Mouse (Mus musculus): ENCODE results near the gene Tor4a. TPM values are rescaled to one million over a fixed set of nuclear protein-coding genes. Genes with fewer than 3 reads are reported as not detected.

Gene Tor4a
- total and polyA plus RNA-seq, 3 experiments = 12.6 to 20.4 (median 15.3) TPM

- in situ Hi-C loops (cut with MboI; ENCODE audit: low pct_ligation_motif_present, low pct_unique_long_range_greater_than_20kb, low sequenced_read_pairs) (no loop called here), dilution Hi-C loops (cut with MboI; ENCODE audit: extremely low pct_ligation_motif_present, extremely low pct_unique_long_range_greater_than_20kb, low sequenced_read_pairs) (no loop called here)
- Histone ChIP-seq H3K9ac (ENCODE audit: insufficient read depth, low read depth) (no peak overlapping the region), H3K4me2 (ENCODE audit: insufficient read depth, low read depth, poor library complexity, severe bottlenecking) (no peak overlapping the region), H3K4me1 (ENCODE audit: control insufficient read depth in 1 of 2, insufficient read depth in 2 of 2) (peaks cover 4 to 27% of the 10 kb centered on the region in 2 experiments; a peak in 3 of 4 replicates), H3K27ac (ENCODE audit: insufficient read depth, low read depth) (no peak overlapping the region), H3K79me2 (replicated peaks; ENCODE audit: control insufficient read depth, extremely low read depth, insufficient read depth, poor library complexity, severe bottlenecking) (no peaks in the 10 kb centered on the region), H3K36me3 (replicated peaks in 1 of 2; ENCODE audit: control insufficient read depth in 1 of 2, insufficient read depth in 1 of 2, low read length in 1 of 2) (no peaks in the 10 kb centered on the region), H3K27me3 (replicated peaks) (peaks cover 55% of the 10 kb centered on the region), H3K4me3 (replicated peaks in 1 of 3; ENCODE audit: low read depth in 2 of 3, low read length in 2 of 3, poor library complexity in 1 of 3) (no peak overlapping the region), H3K9me3 (replicated peaks; ENCODE audit: low read length) (no peaks in the 10 kb centered on the region)
- no peak for TF ChIP-seq TBP (conservative IDR thresholded peaks at IDR 0.05; ENCODE audit: low read depth, low read length)
- TF ChIP-seq TCF12 (IDR thresholded peaks at IDR 0.05; ENCODE audit: low read depth, low read length) = no peak
- no peak for TF ChIP-seq ZC3H11A (IDR thresholded peaks at IDR 0.05; ENCODE audit: low read depth, low read length)
- TF ChIP-seq CHD1 (IDR thresholded peaks at IDR 0.05; ENCODE audit: low read depth, low read length) = no peak
- TF ChIP-seq NRF1 (IDR thresholded peaks at IDR 0.05; ENCODE audit: low read depth, low read length) = no peak
- TF ChIP-seq POLR2AphosphoS2 (IDR thresholded peaks at IDR 0.05; ENCODE audit: low read depth, low read length) = no peak
- TF ChIP-seq BHLHE40 (IDR thresholded peaks at IDR 0.05; ENCODE audit: low read depth, low read length) = no peak
- TF ChIP-seq SMC3 (IDR thresholded peaks at IDR 0.05; ENCODE audit: low read depth, low read length) = no peak
- TF ChIP-seq USF2 (conservative IDR thresholded peaks at IDR 0.05; ENCODE audit: low read depth, low read length) = no peak
- TF ChIP-seq HCFC1 (IDR thresholded peaks at IDR 0.05; ENCODE audit: low read depth, low read length) = no peak
- TF ChIP-seq SIN3A (IDR thresholded peaks at IDR 0.05; ENCODE audit: low read length) = no peak
- no peak for TF ChIP-seq GABPA (IDR thresholded peaks at IDR 0.05; ENCODE audit: insufficient replicate concordance, low read depth, low read length)
- no peak for TF ChIP-seq RAD21 (IDR thresholded peaks at IDR 0.05; ENCODE audit: low read depth, low read length)
- TF ChIP-seq POLR2A (IDR thresholded peaks at IDR 0.05; ENCODE audit: low read depth, low read length) = no peak
- no peak for TF ChIP-seq CHD2 (IDR thresholded peaks at IDR 0.05; ENCODE audit: low read length)
- TF ChIP-seq RCOR1 (conservative IDR thresholded peaks at IDR 0.05; ENCODE audit: low read depth, low read length) = no peak
- no peak for TF ChIP-seq UBTF (IDR thresholded peaks at IDR 0.05; ENCODE audit: low read depth, low read length)
- no peak for TF ChIP-seq IRF4 (IDR thresholded peaks at IDR 0.05; ENCODE audit: low read depth, low read length)
- no peak for TF ChIP-seq MAX (IDR thresholded peaks at IDR 0.05; ENCODE audit: low read length)
- no peak for DNase-seq (ENCODE audit: extremely low read depth)
Measured at GRCm38 (mm10) chr2:25229582-25229981, 32.9 kb upstream of the Tor4a start.

- DNase-seq (ENCODE audit: extremely low read depth) = no peak
- Histone ChIP-seq H3K4me2 (ENCODE audit: insufficient read depth, low read depth, poor library complexity, severe bottlenecking) (peak overlapping the region; percentile 17), H3K79me2 (replicated peaks; ENCODE audit: control insufficient read depth, extremely low read depth, insufficient read depth, poor library complexity, severe bottlenecking) (no peaks in the 10 kb centered on the region; the same call in 1 of the 2 replicates), H3K9ac (ENCODE audit: insufficient read depth, low read depth) (no peak overlapping the region), H3K4me1 (ENCODE audit: control insufficient read depth in 1 of 2, insufficient read depth in 2 of 2) (peaks cover 4 to 27% of the 10 kb centered on the region in 2 experiments; a peak in 3 of 4 replicates), H3K27ac (ENCODE audit: insufficient read depth, low read depth) (no peak overlapping the region), H3K4me3 (replicated peaks in 1 of 3; ENCODE audit: low read depth in 2 of 3, low read length in 2 of 3, poor library complexity in 1 of 3) (no peak overlapping the region), H3K9me3 (replicated peaks; ENCODE audit: low read length) (no peaks in the 10 kb centered on the region), H3K27me3 (replicated peaks) (peaks cover 50% of the 10 kb centered on the region), H3K36me3 (replicated peaks in 1 of 2; ENCODE audit: control insufficient read depth in 1 of 2, insufficient read depth in 1 of 2, low read length in 1 of 2) (no peaks in the 10 kb centered on the region)
- dilution Hi-C loops (cut with MboI; ENCODE audit: extremely low pct_ligation_motif_present, extremely low pct_unique_long_range_greater_than_20kb, low sequenced_read_pairs) = no loop called here
- TF ChIP-seq CHD2 (IDR thresholded peaks at IDR 0.05; ENCODE audit: low read length) (no peak), MEF2A (IDR thresholded peaks at IDR 0.05; ENCODE audit: borderline replicate concordance, low read depth, low read length) (no peak), GABPA (IDR thresholded peaks at IDR 0.05; ENCODE audit: insufficient replicate concordance, low read depth, low read length) (no peak), MAX (IDR thresholded peaks at IDR 0.05; ENCODE audit: low read length) (no peak), UBTF (IDR thresholded peaks at IDR 0.05; ENCODE audit: low read depth, low read length) (no peak), CHD1 (IDR thresholded peaks at IDR 0.05; ENCODE audit: low read depth, low read length) (no peak), ETS1 (conservative IDR thresholded peaks at IDR 0.05; ENCODE audit: low read depth, low read length) (no peak), ZMIZ1 (IDR thresholded peaks at IDR 0.05; ENCODE audit: low read depth, low read length) (no peak), ELF1 (IDR thresholded peaks at IDR 0.05; ENCODE audit: low read depth, low read length) (no peak), SMC3 (IDR thresholded peaks at IDR 0.05; ENCODE audit: low read depth, low read length) (no peak), JUND (conservative IDR thresholded peaks at IDR 0.05; ENCODE audit: low read depth, low read length) (no peak), SIN3A (IDR thresholded peaks at IDR 0.05; ENCODE audit: low read length) (no peak), CTCF (conservative IDR thresholded peaks at IDR 0.05 in 1 of 2, IDR thresholded peaks at IDR 0.05 in 1 of 2; ENCODE audit: low read depth in 2 of 2, low read length in 2 of 2) (no peak)
- in situ Hi-C loops (cut with MboI; ENCODE audit: low pct_ligation_motif_present, low pct_unique_long_range_greater_than_20kb, low sequenced_read_pairs) = no loop called here
Measured at GRCm38 (mm10) chr2:25228995-25229530, 32.4 kb upstream of the Tor4a start.
